Mouse (Mus musculus) CD8-positive naive resting alpha-beta T cell, adult 2 months (primary cell): ENCODE data around the gene Zbtb37.
"Not testable (repeated sequence)": the region's sequence is repeated elsewhere in the genome, so short reads cannot be mapped to it uniquely, and the experiment has no call there.

Source experiments
- DNase-seq, 2 experiments: peaks; one replicate each; pipeline ENCODE4 v3.0.0; 2022; ENCODE audit warnings: low read depth in 2 of 2, low spot score in 2 of 2

Gene Zbtb37

GRCm38 (mm10) chr1:161033856-161034434 is 704 bp downstream of the Zbtb37 start:
- no peak for DNase-seq

- no peak for DNase-seq
Measured at GRCm38 (mm10) chr1:161032345-161032744, 2.3 kb downstream of the Zbtb37 start.

- DNase-seq, result no peak
Measured at GRCm38 (mm10) chr1:161031881-161032280, 2.8 kb downstream of the Zbtb37 start.

- no peak for DNase-seq
Measured at GRCm38 (mm10) chr1:161030058-161030457, 4.6 kb downstream of the Zbtb37 start.

GRCm38 (mm10) chr1:161028427-161028826 is 6.2 kb downstream of the Zbtb37 start:
- not testable (repeated sequence) for DNase-seq

- DNase-seq, result no peak
Measured at GRCm38 (mm10) chr1:161027196-161027595, 7.5 kb downstream of the Zbtb37 start.

- no peak for DNase-seq
Measured at GRCm38 (mm10) chr1:161025410-161026210, 9.0 kb downstream of the Zbtb37 start.

- no peak for DNase-seq
Measured at GRCm38 (mm10) chr1:161020051-161020450, 14.6 kb downstream of the Zbtb37 start.

- no peak for DNase-seq
Measured at GRCm38 (mm10) chr1:161016378-161016777, 18.3 kb downstream of the Zbtb37 start.

GRCm38 (mm10) chr1:161010436-161010835 is 24.2 kb downstream of the Zbtb37 start:
- no peak for DNase-seq

GRCm38 (mm10) chr1:161008038-161008437 is 26.6 kb downstream of the Zbtb37 start:
- DNase-seq, result no peak

- no peak for DNase-seq
Measured at GRCm38 (mm10) chr1:161006471-161006870, 28.2 kb downstream of the Zbtb37 start.

- no peak for DNase-seq
Measured at GRCm38 (mm10) chr1:161005526-161005925, 29.1 kb downstream of the Zbtb37 start.

GRCm38 (mm10) chr1:161004942-161005341 is 29.7 kb downstream of the Zbtb37 start:
- no peak for DNase-seq

- DNase-seq, result no peak
Measured at GRCm38 (mm10) chr1:160993851-160994250, 40.8 kb downstream of the Zbtb37 start.

GRCm38 (mm10) chr1:160989395-160989794 is 45.3 kb downstream of the Zbtb37 start:
- no peak for DNase-seq

GRCm38 (mm10) chr1:160986881-160987635 is 47.6 kb downstream of the Zbtb37 start:
- no peak for DNase-seq

GRCm38 (mm10) chr1:160985477-160985876 is 49.2 kb downstream of the Zbtb37 start:
- DNase-seq, result no peak

GRCm38 (mm10) chr1:160984731-160985130 is 49.9 kb downstream of the Zbtb37 start:
- DNase-seq, result not testable (repeated sequence)

- DNase-seq, result no peak
Measured at GRCm38 (mm10) chr1:160982887-160983286, 51.8 kb downstream of the Zbtb37 start.

GRCm38 (mm10) chr1:160981337-160981736 is 53.3 kb downstream of the Zbtb37 start:
- DNase-seq, result no peak
